Mouse (Mus musculus) gonadal fat pad, adult 2 months (tissue): ENCODE data around the gene Sapcd2. TPM values are rescaled to one million over a fixed set of nuclear protein-coding genes. Genes with fewer than 3 reads are reported as not detected.
"Not testable (repeated sequence)": the region's sequence is repeated elsewhere in the genome, so short reads cannot be mapped to it uniquely, and the experiment has no call there.

ENCODE experiments used
- DNase-seq: peaks from one replicate; pipeline ENCODE4 v3.0.0-alpha.2; 2012; ENCODE audit warnings: low read depth
- polyA plus RNA-seq: library from polyadenylated mRNA; depleted of rRNA; stranded (reverse); fragments of >200 nt; gene quantifications from 2 replicates; pipeline ENCODE4 v1.2.3, GENCODE M21; 2012

The Sapcd2 gene
- polyA plus RNA-seq, 1 experiment = 3.0 TPM

DNA sequence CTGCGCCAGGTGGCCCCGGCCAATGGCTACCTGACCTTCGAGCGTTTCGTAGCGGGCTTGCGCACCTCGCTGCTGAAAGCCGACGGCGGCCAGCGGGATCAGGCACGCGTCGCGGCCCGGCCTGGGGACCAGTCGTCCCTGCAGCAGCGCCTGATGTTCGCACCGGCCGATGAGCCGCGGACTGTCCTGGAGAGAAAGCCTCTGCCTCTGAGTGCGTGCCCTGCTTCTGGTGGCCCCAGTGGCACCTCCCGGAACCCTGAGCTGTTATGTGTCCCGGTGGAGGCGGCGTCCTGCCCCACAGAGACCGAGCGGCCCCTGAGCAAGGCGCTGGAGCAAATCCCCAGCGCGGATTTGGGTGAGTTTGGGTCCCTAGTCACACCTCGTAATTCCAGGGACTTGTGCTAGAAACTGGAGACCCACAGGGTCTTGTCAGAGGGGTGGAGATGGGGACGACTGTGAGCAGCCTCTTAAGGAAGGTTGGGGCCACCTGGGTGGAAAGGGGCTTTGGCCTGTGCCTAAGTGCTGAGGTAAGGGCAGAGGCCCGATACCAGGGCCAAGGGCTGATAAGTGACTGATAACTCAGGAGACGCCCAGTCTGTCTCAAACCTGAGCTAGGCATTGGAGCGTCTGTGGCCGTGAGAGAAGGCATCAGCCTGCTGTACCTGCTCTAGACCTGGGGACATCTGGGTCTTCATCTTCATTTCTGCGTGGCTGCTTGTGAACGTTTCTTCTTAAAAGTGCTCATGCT lies 697 bp downstream of the Sapcd2 start:
- DNase-seq = no peak

DNA sequence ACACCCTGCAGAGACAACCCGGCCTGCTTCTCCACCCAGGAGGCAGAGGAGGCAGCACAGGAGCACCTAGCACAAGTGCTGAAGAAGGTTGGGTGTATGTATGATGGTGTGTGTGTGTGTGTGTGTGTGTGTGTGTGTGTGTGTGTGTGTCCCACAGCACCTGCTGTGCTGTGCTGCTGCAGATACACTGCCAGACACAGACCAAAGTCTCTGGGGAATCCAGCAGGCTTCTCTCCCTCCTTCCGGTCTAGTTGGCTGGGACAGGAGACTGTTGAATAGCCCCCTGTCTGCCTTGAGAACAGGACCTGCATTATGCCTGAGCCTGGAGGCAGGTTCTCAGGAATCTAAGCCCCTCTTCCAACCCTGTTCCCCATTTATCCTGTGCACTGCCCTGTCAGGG lies 1.3 kb downstream of the Sapcd2 start:
- DNase-seq = no peak

DNA sequence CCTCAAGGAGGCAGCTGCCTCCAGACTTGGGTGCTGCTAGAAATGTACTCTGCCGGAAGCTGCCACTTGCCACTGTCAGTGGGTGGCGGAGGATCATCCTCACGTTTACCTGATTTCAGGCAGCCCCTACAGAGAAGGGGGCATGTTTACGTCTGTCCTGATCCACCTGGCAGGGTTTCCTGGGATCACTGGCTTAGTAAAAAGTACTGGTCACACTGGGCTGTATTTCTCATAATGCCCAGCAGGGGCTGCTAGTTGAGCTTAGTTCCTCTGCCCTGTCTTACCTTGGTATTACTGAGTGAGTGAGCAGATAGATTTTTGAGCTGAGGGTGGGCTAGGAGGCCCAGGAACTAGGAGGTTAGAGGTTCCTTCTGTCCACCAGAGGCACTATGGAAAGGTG lies 4.5 kb downstream of the Sapcd2 start:
- no peak for DNase-seq

DNA sequence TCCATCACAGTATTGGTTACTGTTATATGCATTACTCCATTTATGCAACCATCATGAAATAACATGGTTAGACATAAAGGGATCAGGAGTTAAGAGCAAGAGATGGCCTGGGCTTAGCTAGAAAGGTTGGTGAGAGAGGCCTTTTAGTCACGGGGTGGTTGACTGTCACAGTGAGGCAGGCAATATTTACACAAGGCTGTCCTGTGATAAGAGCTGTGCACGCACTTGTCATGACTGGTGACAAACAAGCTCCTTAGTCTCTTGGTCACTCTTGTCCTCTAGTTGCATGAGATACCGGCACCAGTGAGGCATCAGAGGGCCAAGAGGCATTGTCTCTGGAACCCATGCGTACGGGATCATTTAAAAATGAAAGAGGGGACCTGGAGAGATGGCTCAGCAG lies 12.4 kb downstream of the Sapcd2 start:
- DNase-seq = no peak

DNA sequence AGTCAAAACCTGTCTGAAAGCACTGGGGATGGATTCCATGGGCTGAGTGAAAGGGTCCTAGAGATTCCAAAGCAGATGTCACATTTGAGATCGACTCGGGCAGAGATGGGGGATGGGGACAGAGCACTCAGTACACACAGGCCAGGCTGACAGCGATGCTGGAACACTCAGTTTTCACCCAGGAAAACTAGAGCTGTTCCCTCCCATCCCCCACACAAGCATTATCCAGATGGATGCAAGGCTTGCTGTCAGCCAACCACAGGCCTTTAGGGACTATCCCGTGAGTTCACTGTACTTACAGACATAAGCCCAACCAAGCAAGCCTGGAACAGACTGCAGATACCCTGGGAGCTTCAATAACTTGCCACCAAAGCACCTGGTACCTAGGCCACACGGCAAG lies 19.1 kb downstream of the Sapcd2 start:
- DNase-seq = no peak

DNA sequence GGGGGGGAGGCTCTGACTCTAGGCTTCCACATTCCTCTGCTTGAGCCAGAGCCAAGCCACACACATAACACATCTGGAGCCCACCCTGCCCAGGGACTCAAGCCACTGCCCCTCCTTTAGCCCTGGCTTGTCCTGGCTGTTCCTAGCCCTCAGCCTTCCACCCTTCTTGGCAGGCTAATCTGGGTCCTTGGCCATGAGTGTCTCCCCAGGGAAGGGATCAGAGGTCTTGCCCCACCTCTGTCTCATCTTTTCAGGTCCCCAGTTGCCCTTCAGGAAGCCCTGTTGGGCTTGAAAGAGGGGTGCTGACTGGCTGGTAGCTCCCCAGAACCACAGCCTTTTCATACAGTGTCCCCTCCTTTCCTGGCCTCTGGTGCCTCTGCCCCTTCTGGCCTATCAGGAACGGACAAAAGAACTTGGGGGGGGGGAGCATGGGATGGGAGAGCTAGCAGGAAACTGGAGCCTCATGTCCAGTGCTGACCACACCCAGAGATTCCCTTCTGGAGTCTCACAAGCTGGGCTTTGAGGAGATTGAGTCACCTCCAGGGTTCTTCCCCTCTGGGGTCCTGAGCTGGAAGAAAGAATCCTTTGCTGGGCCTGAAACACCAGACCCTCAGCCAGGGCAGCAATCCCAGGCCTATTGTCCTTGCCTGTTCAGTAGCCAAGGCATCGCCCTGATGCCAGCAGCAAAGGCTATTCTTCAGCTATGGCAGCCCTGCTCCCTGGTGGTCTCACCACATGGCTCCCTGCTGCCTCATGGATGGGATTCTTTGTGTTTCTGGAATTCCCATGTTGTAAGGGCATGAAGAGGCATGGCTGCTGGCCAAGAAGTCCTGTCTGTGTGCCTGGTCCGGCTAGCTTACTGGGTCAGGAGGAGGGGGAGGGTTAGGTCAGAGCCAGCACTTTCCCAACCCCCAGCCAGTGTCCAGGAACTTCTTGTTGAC lies 22.4 kb downstream of the Sapcd2 start:
- DNase-seq = no peak

DNA sequence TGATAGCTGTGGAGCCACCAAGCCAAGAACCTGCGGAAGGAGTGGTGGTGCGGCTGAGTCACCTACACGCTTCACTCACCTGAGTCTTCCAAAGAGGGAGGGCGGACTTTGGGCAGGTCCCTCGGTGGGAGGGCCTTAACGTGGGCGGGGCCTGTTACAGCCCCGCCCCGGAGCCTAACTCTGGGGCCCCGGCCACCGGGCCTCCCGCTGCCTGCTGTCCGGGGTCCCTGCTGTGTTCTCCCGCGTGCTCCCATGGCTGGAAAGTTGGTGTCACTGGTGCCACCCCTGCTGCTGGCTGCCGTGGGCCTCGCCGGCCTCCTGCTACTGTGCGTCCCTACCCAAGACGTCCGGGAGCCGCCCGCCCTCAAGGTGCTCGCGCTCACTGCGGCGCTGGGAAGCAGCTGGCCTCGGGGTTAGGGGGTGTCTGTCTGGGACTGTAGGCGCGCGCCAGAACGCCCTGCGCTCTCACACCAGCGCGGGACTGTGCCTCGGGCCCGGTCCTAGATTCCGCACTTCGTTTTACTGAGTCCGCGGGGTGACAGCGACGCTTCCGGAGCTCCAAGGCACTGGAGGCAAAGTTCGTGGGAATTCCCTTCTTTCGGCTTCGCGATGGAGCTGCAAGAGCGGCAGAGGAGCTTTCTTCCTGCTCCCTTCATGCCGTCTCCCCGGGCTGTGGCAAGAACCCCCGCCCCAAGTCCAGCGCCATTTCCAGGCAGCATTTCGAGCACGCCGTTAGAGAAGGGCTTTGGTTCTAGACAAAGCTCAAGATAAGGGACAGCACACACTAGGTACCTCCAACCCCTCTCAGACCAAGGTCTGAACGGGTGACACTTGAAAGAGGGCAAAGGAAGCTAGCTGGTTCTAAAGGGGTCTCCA lies 23.8 kb downstream of the Sapcd2 start, which contains the start of gene Entpd2:
Entpd2 (plus strand) TSS at position 154 of the 876 bp plus-strand sequence.
- DNase-seq = no peak

DNA sequence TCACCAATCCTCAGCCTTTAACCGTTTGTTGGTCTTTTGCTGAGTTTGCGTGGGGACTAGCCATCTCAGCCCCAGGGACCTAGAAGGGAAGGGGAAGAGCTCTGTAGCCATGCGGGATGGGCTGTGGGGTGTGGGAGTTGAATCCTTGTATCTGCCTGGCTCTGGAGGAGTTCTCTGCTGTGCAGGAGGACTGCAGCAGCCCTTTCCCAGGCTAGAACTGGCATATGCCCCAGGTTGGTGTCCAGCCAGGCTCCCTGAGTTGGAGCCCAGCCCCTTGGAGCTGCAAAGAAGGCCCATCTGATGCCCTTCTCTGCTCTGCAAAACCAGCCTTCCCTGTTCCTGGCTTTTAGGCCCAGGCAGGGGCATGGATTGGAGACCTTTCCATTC lies 24.5 kb downstream of the Sapcd2 start:
- DNase-seq = no peak

DNA sequence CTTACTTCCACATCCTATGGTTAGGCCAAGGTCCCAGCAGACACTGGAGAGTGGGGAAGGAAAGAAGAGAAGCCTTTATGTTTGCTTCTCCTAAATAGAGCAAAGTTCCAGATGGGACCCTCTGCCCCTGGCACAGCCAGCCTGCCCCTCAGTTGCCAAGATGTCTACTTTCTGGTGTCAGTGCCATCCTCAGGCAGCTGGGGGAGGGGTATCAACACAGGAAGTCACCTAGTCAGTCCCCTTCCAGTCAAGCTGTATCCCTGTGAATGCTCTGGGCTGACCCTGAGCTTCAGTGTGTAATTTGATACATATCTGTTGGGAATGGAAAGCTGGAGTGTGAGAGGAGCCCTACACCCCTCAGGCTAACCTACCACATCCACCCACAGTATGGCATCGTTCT lies 24.9 kb downstream of the Sapcd2 start:
- DNase-seq = no peak

DNA sequence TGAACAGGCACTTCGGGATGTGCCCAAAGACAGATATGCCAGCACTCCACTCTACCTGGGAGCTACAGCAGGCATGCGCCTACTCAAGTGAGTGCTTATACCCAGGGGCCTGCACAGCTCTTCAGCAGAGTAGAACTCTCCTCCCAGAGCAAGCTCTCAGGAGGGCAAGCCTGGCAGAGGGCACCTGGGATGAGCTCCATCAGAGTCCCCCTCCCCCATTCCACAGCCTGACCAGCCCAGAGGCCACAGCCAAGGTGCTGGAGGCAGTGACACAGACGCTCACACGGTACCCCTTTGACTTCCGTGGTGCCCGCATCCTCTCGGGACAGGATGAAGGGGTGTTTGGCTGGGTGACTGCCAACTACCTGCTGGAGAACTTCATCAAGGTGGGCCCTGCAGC lies 25.9 kb downstream of the Sapcd2 start:
- DNase-seq = no peak

DNA sequence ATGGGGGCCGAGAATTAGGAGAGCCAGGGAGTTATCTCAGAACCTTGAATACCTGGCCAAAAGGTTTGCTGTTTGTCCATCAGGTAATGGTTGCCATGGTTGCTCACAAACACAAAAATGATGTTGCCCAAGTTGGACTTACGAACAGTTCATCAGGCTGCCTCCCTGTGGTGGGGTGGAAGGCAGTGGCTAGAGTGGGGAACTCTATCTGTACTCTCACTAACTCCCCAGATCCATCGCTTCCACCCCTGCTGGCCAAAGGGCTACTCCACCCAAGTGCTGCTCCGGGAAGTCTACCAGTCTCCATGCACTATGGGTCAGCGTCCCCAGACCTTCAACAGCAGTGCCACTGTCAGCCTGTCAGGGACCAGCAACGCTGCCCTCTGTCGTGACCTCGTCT lies 26.9 kb downstream of the Sapcd2 start, which contains the start of gene Npdc1:
Npdc1 (plus strand) TSS at position 301 of the 400 bp plus-strand sequence.
- DNase-seq = no peak

DNA sequence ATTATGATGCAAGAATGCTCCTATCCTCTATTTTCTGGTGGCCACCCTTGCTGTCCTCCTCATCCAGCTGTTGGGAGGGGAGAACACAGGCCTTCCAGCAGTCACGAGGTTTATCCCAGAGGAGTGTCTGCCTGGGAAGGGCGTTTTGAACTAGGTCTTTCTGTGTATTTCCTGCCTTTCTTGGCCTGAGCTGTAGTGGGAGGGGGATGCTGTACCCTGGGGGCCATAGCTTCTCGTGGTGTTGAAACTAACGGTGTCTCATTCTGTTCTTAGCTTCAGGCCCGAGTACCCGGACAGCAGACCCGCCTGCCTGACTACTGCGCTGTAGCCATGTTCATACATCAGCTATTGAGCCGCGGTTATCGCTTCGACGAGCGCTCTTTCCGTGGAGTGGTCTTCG lies 28.2 kb downstream of the Sapcd2 start:
- DNase-seq = no peak

DNA sequence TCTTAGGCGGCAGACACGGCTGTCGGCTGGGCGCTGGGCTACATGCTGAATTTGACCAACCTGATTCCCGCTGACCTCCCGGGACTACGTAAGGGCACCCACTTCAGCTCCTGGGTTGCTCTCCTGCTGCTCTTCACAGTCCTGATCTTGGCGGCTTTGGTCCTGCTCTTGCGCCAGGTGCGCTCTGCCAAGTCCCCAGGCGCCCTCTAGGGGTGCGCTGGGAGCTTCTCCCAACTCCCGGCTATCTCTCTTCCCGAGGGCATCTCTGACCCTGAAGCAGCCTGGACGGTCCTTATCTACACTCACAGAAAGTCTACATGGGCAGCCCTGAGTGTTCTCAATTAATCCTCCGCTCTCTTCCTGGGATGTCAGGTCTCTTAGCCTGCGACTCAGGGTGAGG lies 28.6 kb downstream of the Sapcd2 start:
- no peak for DNase-seq

DNA sequence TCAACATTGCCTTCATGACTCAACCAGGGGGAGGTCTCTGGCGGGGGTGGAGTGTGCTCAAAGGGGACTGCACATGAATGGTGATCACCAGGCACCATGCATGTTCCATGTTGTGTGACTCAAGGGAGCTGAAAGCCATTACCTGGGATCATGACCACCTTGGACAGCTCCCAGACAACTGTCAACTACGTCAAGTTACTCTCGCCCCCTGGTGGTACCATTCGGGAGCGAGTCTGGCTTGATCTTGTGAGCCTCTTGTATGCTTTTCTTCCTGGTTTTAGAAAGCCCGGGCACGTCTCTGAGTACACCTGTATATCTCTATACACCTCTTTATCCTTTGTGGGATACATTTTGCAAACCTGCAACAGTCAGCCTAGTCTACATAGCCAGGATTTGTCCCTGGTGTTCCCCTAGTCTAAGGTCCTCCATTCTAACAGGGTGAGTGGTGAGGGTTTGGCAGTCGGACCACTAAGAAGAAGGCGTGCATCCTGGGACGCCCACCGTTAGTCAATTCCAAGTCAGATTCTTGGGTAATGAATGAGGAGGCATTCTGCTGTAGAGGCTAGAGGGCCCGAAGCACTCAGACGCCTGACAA lies 30.4 kb downstream of the Sapcd2 start:
- DNase-seq = no peak

DNA sequence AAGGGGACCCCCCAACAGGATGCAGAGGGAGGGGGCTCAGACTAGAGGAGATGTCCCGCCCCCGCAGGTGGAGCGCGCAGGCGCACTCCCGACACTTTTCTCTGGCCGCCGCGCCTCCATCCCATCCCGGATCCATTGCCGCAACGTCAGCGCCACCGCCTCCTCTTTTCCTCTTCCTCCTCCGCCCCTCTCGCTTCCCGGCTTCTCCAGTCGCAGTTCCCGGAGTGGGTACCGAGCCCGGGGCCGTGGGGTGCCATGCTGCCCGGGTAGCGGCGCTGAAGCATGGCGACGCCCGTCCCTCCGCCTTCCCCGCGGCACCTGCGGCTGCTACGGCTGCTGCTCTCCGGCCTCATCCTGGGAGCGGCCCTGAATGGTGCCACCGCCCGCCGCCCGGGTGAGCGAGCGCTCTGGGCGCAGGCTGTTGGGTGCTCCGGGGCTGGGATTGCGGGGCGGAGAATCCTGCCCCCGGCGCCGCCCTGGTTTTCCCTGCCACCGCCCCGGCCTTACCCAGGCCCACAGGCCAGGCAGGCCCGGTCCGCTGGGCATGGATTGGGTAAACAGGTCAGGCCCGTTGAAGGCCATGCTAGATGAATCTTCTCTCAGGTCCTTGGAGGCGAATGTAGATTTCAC lies 31.0 kb downstream of the Sapcd2 start:
- DNase-seq = no peak

DNA sequence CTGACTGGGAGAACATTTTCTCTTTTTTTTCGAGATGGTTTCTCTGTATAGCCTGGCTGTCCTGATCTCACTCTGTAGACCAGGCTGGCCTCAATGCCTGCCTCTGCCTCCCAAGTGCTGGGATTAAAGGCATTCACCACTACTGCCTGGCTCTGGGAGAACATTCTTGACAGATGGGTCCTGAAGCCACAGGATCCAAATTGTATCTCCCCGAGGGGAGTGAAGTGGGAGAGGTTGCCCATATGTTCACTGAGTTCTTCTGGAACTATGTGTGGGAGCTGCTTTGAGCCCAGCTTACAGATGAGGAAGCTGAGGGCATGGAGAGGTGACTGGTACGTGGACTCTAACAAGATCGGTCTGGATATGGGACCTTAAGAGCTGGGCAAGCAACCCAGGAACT lies 31.9 kb downstream of the Sapcd2 start:
- DNase-seq = no peak

DNA sequence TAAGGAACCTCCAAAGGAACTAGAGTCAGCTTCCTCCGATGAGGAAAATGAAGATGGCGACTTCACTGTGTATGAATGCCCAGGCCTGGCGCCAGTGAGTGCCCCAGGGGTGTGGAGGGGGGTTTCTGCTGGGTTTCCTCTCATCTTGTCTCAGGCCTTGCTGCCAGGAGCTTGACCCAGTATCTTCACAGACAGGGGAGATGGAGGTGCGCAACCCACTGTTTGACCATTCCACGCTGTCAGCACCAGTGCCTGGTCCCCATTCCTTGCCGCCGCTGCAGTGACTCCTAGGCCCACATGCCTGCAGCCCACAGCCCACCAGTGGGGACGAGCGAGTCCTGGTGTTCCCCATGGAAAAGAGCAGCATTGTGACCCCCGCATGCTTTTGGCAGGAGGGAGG lies 36.8 kb downstream of the Sapcd2 start:
- no peak for DNase-seq

DNA sequence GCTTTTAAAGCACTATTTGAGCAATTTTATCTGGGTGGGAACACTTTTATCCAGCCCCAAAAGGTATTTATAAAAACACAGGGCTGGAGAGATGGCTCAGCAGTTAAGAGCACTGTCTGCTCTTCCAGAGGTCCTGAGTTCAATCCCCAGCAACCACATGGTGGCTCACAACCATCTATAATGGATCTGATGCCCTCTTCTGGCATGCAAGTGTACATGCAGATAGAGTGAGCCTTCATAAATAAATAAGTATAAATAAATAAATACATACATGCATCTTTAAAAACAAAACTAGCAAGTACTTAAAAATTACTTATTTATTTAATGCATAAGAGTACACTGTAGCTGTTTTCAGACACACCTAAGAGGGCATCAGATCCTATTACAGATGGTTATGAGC lies 41.3 kb downstream of the Sapcd2 start:
- not testable (repeated sequence) for DNase-seq

DNA sequence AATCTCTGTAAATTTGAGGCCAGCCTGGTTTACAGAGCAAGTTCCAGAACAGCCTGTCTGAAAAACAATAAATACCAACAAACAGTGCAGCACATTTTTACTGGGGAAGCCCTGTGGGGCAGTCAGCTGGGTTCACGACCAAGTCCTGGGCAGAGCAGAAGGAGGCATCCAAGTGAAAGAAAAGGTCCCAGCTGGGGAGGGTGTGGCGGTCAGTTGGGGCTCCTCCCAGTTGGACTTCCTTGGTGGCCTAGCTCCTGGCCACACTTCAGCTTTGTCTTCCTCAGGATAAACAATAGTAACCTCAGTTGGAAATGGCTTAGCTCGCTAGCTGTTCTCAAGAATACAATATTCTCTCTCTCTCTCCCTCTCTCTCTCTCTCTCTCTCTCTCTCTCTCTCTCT lies 45.3 kb downstream of the Sapcd2 start:
- DNase-seq = no peak

DNA sequence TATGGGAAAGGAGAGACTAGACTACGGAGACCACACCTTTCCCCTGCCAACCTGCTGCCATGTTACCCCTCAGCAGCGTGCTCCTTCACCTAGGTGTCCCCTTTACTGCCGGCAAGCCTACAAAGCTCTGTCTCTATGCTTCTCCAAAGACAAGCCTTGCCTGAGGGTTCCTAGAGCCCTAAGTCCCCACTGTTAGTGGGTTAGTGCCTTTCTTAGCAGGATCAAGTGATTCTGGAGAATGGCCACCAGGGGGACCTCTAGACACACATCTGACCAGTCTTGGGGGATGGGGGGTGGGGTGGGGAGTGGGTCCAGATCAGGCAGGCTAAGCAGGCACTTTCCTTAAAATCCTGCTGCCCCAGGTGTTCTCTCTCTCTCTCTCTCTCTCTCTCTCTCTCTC lies 49.8 kb downstream of the Sapcd2 start:
- no peak for DNase-seq
